Mouse (Mus musculus): ENCODE data around the gene Polr2m. TPM values are rescaled to one million over a fixed set of nuclear protein-coding genes. Genes with fewer than 3 reads are reported as not detected.
A peak's percentile ranks its signal among the peaks of the same experiment; 100 is the strongest.

The Polr2m gene
- total and polyA plus RNA-seq, 3 experiments: 188 to 321 (median 320) TPM

- Histone ChIP-seq H3K79me2 (replicated peaks; ENCODE audit: control insufficient read depth, insufficient read depth, low read length) (no peaks in the 10 kb centered on the region), H3K4me1 (ENCODE audit: control insufficient read depth, insufficient read depth, low read length) (no peaks in the 10 kb centered on the region), H3K36me3 (ENCODE audit: control insufficient read depth, insufficient read depth, low read length) (no peaks in the 10 kb centered on the region), H3K9ac (ENCODE audit: low read depth, low read length) (no peak overlapping the region), H3K4me3 (no peak overlapping the region), H3K27ac (no peak overlapping the region), H3K27me3 (ENCODE audit: control insufficient read depth, insufficient read depth, low read length) (no peaks in the 10 kb centered on the region)
- no peak for TF ChIP-seq EP300 (IDR thresholded peaks at IDR 0.05; ENCODE audit: insufficient read depth, low read depth, low read length)
- TF ChIP-seq CTCF (IDR thresholded peaks at IDR 0.05): peak; percentile 91
- peak; percentile 58 to 83 for DNase-seq
- intact Hi-C loops (cut with DNase I): loop anchor here (1.0 to 10.0 kb wide), 2 partner anchors 93 to 232 kb away; partner anchors contain the start of gene Aldh1a2
- WGBS: 27% methylated on average over 4 of the region's 4 CpGs
Observed at GRCm38 (mm10) chr9:71447573-71447972, 38.2 kb downstream of the Polr2m start.

GRCm38 (mm10) chr9:71445308-71445707 lies 40.4 kb downstream of the Polr2m start:
- Histone ChIP-seq H3K79me2 (replicated peaks; ENCODE audit: control insufficient read depth, insufficient read depth, low read length) (no peaks in the 10 kb centered on the region), H3K27ac (no peak overlapping the region), H3K36me3 (ENCODE audit: control insufficient read depth, insufficient read depth, low read length) (no peaks in the 10 kb centered on the region), H3K27me3 (ENCODE audit: control insufficient read depth, insufficient read depth, low read length) (no peaks in the 10 kb centered on the region), H3K9ac (ENCODE audit: low read depth, low read length) (no peak overlapping the region), H3K4me1 (ENCODE audit: control insufficient read depth, insufficient read depth, low read length) (no peaks in the 10 kb centered on the region), H3K4me3 (no peak overlapping the region)
- intact Hi-C loops (cut with DNase I): loop anchor here (10.0 kb wide), 1 partner anchor 91 kb away; no protein-coding TSS in a partner anchor
- TF ChIP-seq CTCF (IDR thresholded peaks at IDR 0.05): no peak
- TF ChIP-seq EP300 (IDR thresholded peaks at IDR 0.05; ENCODE audit: insufficient read depth, low read depth, low read length): no peak
- TF ChIP-seq POLR2A (IDR thresholded peaks at IDR 0.05; ENCODE audit: insufficient read depth, low read depth, low read length): no peak
- no peak for DNase-seq
- WGBS: 86% methylated on average over 2 of the region's 2 CpGs

GRCm38 (mm10) chr9:71438146-71438545 lies 47.6 kb downstream of the Polr2m start:
- no peak for DNase-seq
- intact Hi-C loops (cut with DNase I): no loop called here
- no peak for TF ChIP-seq CTCF (IDR thresholded peaks at IDR 0.05)
- no peak for TF ChIP-seq POLR2A (IDR thresholded peaks at IDR 0.05; ENCODE audit: insufficient read depth, low read depth, low read length)
- TF ChIP-seq EP300 (IDR thresholded peaks at IDR 0.05; ENCODE audit: insufficient read depth, low read depth, low read length): no peak

More at GRCm38 (mm10) chr9:71438146-71438545, 47.6 kb downstream of the Polr2m start:
- no peaks in the 10 kb centered on the region for H3K79me2 ChIP-seq (replicated peaks; ENCODE audit: control insufficient read depth, insufficient read depth, low read length)
- no peak overlapping the region for H3K9ac ChIP-seq (ENCODE audit: low read depth, low read length)
- no peaks in the 10 kb centered on the region for H3K27me3 ChIP-seq (ENCODE audit: control insufficient read depth, insufficient read depth, low read length)
- WGBS: 79% methylated on average over 2 of the region's 2 CpGs
- no peak overlapping the region for H3K27ac ChIP-seq
- no peak overlapping the region for H3K4me3 ChIP-seq
- no peaks in the 10 kb centered on the region for H3K36me3 ChIP-seq (ENCODE audit: control insufficient read depth, insufficient read depth, low read length)
- H3K4me1 ChIP-seq (ENCODE audit: control insufficient read depth, insufficient read depth, low read length): no peaks in the 10 kb centered on the region

Other genes starting within 250 kb of the Polr2m start
- 100 to 1,000 TPM; 359 to 430 TPM for gene Myzap, start 106.4 kb upstream of the Polr2m start, total RNA-seq (2021)
- gene Myzap, start 106.4 kb upstream of the Polr2m start, polyA plus RNA-seq (2012; rRNA removed): 163 and 284 TPM in 2 replicates